Mouse (Mus musculus) MEL (cell line): ENCODE data around the gene Adgrf5. TPM values are rescaled to one million over a fixed set of nuclear protein-coding genes. Genes with fewer than 3 reads are reported as not detected.

Experiments used
- DNase-seq: peaks from one replicate; pipeline ENCODE4 v3.0.0; 2011; ENCODE audit warnings: low read depth, low spot score
- H3K27ac ChIP-seq: 2 replicates; pipeline ENCODE4 v1.5.1; 2012; ENCODE audit warnings: low read depth, mild to moderate bottlenecking, control low read depth, low read length, moderate library complexity; ENCODE audit not compliant: control insufficient read depth
- H3K27me3 ChIP-seq, 2 experiments: fragments of 150-350 bp in 1 of 2; sonication (generic) in 1 of 2; 2 replicates each; pipeline ENCODE4 v1.6.1; 2012; ENCODE audit warnings: low read length in 2 of 2, mild to moderate bottlenecking in 2 of 2, improper control_type of control experiment in 1 of 2, moderate library complexity in 1 of 2; ENCODE audit not compliant: insufficient read depth in 2 of 2, control insufficient read depth in 1 of 2
- H3K36me3 ChIP-seq, 2 experiments: 2 replicates each; pipeline ENCODE4 v1.6.1; 2012 to 2014; ENCODE audit warnings: low read length in 2 of 2, improper control_type of control experiment in 1 of 2, inconsistent platforms in 1 of 2, mild to moderate bottlenecking in 1 of 2; ENCODE audit not compliant: insufficient read depth in 2 of 2, control insufficient read depth in 1 of 2
- H3K4me1 ChIP-seq, 2 experiments: fragments of 150-350 bp in 1 of 2; sonication (generic) in 1 of 2; 2 replicates each; pipeline ENCODE4 v1.6.1; 2012; ENCODE audit warnings: low read length in 2 of 2, improper control_type of control experiment in 1 of 2, mild to moderate bottlenecking in 1 of 2; ENCODE audit not compliant: insufficient read depth in 2 of 2, control insufficient read depth in 1 of 2
- H3K4me3 ChIP-seq, 2 experiments: fragments of 150-350 bp in 1 of 2; sonication (generic) in 1 of 2; 2 replicates each; pipeline ENCODE4 v1.5.1; 2012; ENCODE audit warnings: low read depth in 2 of 2, low read length in 2 of 2, mild to moderate bottlenecking in 2 of 2, moderate library complexity in 2 of 2, control low read depth in 1 of 2, improper control_type of control experiment in 1 of 2; ENCODE audit not compliant: control insufficient read depth in 1 of 2, insufficient read depth in 1 of 2
- H3K79me2 ChIP-seq: 2 replicates; pipeline ENCODE4 v1.6.1; 2012; ENCODE audit warnings: mild to moderate bottlenecking, low read length, moderate library complexity; ENCODE audit not compliant: control insufficient read depth, poor library complexity, insufficient read depth
- H3K9ac ChIP-seq: 2 replicates; pipeline ENCODE4 v1.6.1; 2012; ENCODE audit warnings: low read depth, mild to moderate bottlenecking, control low read depth, low read length, moderate library complexity; ENCODE audit not compliant: control insufficient read depth, poor library complexity, severe bottlenecking
- H3K9me3 ChIP-seq: fragments of 150-350 bp; sonication (generic); replicated peaks from 2 replicates; pipeline ENCODE4 v1.6.1; 2012; ENCODE audit warnings: mild to moderate bottlenecking, low read length, improper control_type of control experiment, moderate library complexity; ENCODE audit not compliant: insufficient read depth
- BHLHE40 ChIP-seq: IDR thresholded peaks from 2 replicates; pipeline ENCODE4 v1.6.1; 2012; ENCODE audit warnings: low read depth, mild to moderate bottlenecking, inconsistent platforms, low read length, improper control_type of control experiment, borderline replicate concordance
- CHD1 ChIP-seq: IDR thresholded peaks from 2 replicates; pipeline ENCODE4 v1.6.1; 2012; ENCODE audit warnings: low read depth, mild to moderate bottlenecking, inconsistent platforms, low read length, improper control_type of control experiment
- E2F4 ChIP-seq: IDR thresholded peaks from 2 replicates; pipeline ENCODE4 v1.6.1; 2011; ENCODE audit warnings: low read depth, low read length, improper control_type of control experiment, borderline replicate concordance
- ELF1 ChIP-seq: IDR thresholded peaks from 2 replicates; pipeline ENCODE4 v1.6.1; 2014; ENCODE audit warnings: low read depth, mild to moderate bottlenecking, inconsistent platforms, low read length, improper control_type of control experiment, moderate library complexity
- EP300 ChIP-seq, 2 experiments: IDR thresholded peaks; 2 replicates each; pipeline ENCODE4 v1.6.1; 2011; ENCODE audit warnings: improper control_type of control experiment in 2 of 2, low read length in 2 of 2, low read depth in 1 of 2, mild to moderate bottlenecking in 1 of 2
- ETS1 ChIP-seq: IDR thresholded peaks from 2 replicates; pipeline ENCODE4 v1.6.1; 2012; ENCODE audit warnings: low read depth, mild to moderate bottlenecking, inconsistent platforms, low read length, improper control_type of control experiment, moderate library complexity
- GABPA ChIP-seq: IDR thresholded peaks from 2 replicates; pipeline ENCODE4 v1.6.1; 2012; ENCODE audit warnings: low read depth, mild to moderate bottlenecking, inconsistent platforms, low read length, improper control_type of control experiment, moderate library complexity
- GATA1 ChIP-seq: IDR thresholded peaks from 2 replicates; pipeline ENCODE4 v1.6.1; 2011; ENCODE audit warnings: low read depth, low read length, improper control_type of control experiment
- JUND ChIP-seq: IDR thresholded peaks from 2 replicates; pipeline ENCODE4 v1.6.1; 2011; ENCODE audit warnings: low read depth, mild to moderate bottlenecking, improper control_type of control experiment, low read length
- KAT2A ChIP-seq: conservative IDR thresholded peaks from 2 replicates; pipeline ENCODE4 v1.6.1; 2012; ENCODE audit warnings: low read depth, low read length, improper control_type of control experiment, inconsistent platforms
- MAFK ChIP-seq: IDR thresholded peaks from 2 replicates; pipeline ENCODE4 v1.6.1; 2011; ENCODE audit warnings: low read depth, mild to moderate bottlenecking, low read length, improper control_type of control experiment, borderline replicate concordance
- MAX ChIP-seq: IDR thresholded peaks from 2 replicates; pipeline ENCODE4 v1.6.1; 2011; ENCODE audit warnings: low read length, improper control_type of control experiment
- MEF2A ChIP-seq: IDR thresholded peaks from 2 replicates; pipeline ENCODE4 v1.6.1; 2014; ENCODE audit warnings: low read depth, mild to moderate bottlenecking, inconsistent platforms, low read length, improper control_type of control experiment; ENCODE audit not compliant: poor library complexity, insufficient replicate concordance, severe bottlenecking; ENCODE audit errors: extremely low read depth
- MXI1 ChIP-seq: IDR thresholded peaks from 2 replicates; pipeline ENCODE4 v1.6.1; 2011; ENCODE audit warnings: mild to moderate bottlenecking, low read depth, low read length, improper control_type of control experiment
- MYB ChIP-seq: IDR thresholded peaks from 2 replicates; pipeline ENCODE4 v1.6.1; 2011; ENCODE audit warnings: mild to moderate bottlenecking, low read depth, low read length, improper control_type of control experiment
- MYC ChIP-seq: IDR thresholded peaks from 2 replicates; pipeline ENCODE4 v1.6.1; 2011; ENCODE audit warnings: low read depth, mild to moderate bottlenecking, low read length, improper control_type of control experiment, moderate library complexity
- NELFE ChIP-seq: IDR thresholded peaks from 2 replicates; pipeline ENCODE4 v1.6.1; 2011; ENCODE audit warnings: low read depth, low read length, improper control_type of control experiment
- POLR2A ChIP-seq, 2 experiments: IDR thresholded peaks; 2 replicates each; pipeline ENCODE4 v1.6.1; 2011 to 2012; ENCODE audit warnings: low read length in 2 of 2, mild to moderate bottlenecking in 2 of 2, control low read depth in 1 of 2, improper control_type of control experiment in 1 of 2, low read depth in 1 of 2, moderate library complexity in 1 of 2; ENCODE audit not compliant: control insufficient read depth in 1 of 2, insufficient read depth in 1 of 2, poor library complexity in 1 of 2
- POLR2AphosphoS2 ChIP-seq: IDR thresholded peaks from 2 replicates; pipeline ENCODE4 v1.6.1; 2011; ENCODE audit warnings: low read length, improper control_type of control experiment
- POLR2AphosphoS5 ChIP-seq: IDR thresholded peaks from 2 replicates; pipeline ENCODE4 v1.6.1; 2012; ENCODE audit warnings: low read depth, borderline replicate concordance, mild to moderate bottlenecking, inconsistent platforms, low read length, moderate library complexity, mixed read lengths
- RCOR1 ChIP-seq: IDR thresholded peaks from 2 replicates; pipeline ENCODE4 v1.6.1; 2012; ENCODE audit warnings: low read depth, mild to moderate bottlenecking, inconsistent platforms, low read length, improper control_type of control experiment
- SIN3A ChIP-seq: IDR thresholded peaks from 2 replicates; pipeline ENCODE4 v1.6.1; 2012; ENCODE audit warnings: low read length, improper control_type of control experiment, inconsistent platforms
- SMC3 ChIP-seq: IDR thresholded peaks from 2 replicates; pipeline ENCODE4 v1.6.1; 2011; ENCODE audit warnings: low read depth, low read length, improper control_type of control experiment
- TBP ChIP-seq: IDR thresholded peaks from 2 replicates; pipeline ENCODE4 v1.8.0; 2011; ENCODE audit warnings: low read depth, low read length, improper control_type of control experiment
- TCF12 ChIP-seq: IDR thresholded peaks from 2 replicates; pipeline ENCODE4 v1.6.1; 2014; ENCODE audit warnings: low read depth, mild to moderate bottlenecking, inconsistent platforms, low read length, improper control_type of control experiment, moderate library complexity
- UBTF ChIP-seq: IDR thresholded peaks from 2 replicates; pipeline ENCODE4 v1.6.1; 2012; ENCODE audit warnings: low read depth, mild to moderate bottlenecking, inconsistent platforms, low read length, improper control_type of control experiment, moderate library complexity, borderline replicate concordance; ENCODE audit not compliant: insufficient read depth
- ZC3H11A ChIP-seq: IDR thresholded peaks from 2 replicates; pipeline ENCODE4 v1.6.1; 2012; ENCODE audit warnings: low read depth, mild to moderate bottlenecking, inconsistent platforms, low read length, improper control_type of control experiment
- ZMIZ1 ChIP-seq: IDR thresholded peaks from 2 replicates; pipeline ENCODE4 v1.6.1; 2012; ENCODE audit warnings: low read depth, mild to moderate bottlenecking, inconsistent platforms, low read length, improper control_type of control experiment, moderate library complexity
- ZNF384 ChIP-seq: IDR thresholded peaks from 2 replicates; pipeline ENCODE4 v1.6.1; 2012; ENCODE audit warnings: low read depth, mild to moderate bottlenecking, inconsistent platforms, low read length, improper control_type of control experiment
- polyA plus RNA-seq, 2 experiments: library from polyadenylated mRNA; stranded (reverse) in 1 of 2; unstranded in 1 of 2; fragments of >175 nt in 1 of 2; fragments of >200 nt in 1 of 2; gene quantifications; 2 replicates each; pipeline versions ENCODE4 v1.2.1 to v1.2.4; 2012; ENCODE audit warnings: low replicate concordance in 2 of 2, low read depth in 1 of 2; ENCODE audit not compliant: insufficient read length in 2 of 2, insufficient read depth in 1 of 2, missing spikeins in 1 of 2
- total RNA-seq: library from RNA; depleted of rRNA; stranded (reverse); fragments of 300-350 nt; gene quantifications from 2 replicates; pipeline ENCODE4 v1.2.3, GENCODE M21; 2012

Gene Adgrf5
- total and polyA plus RNA-seq, 3 experiments: not detected

GRCm38 (mm10) chr17:43434485-43434884 is 74.2 kb downstream of the Adgrf5 start:
- no peak for TF ChIP-seq POLR2A (IDR thresholded peaks at IDR 0.05; ENCODE audit: control insufficient read depth in 1 of 2, insufficient read depth in 1 of 2, low read depth in 1 of 2, low read length in 2 of 2, poor library complexity in 1 of 2)
- no peak for TF ChIP-seq UBTF
- no peak for TF ChIP-seq JUND
- no peak for TF ChIP-seq GABPA
- no peak for TF ChIP-seq MEF2A
- no peak for TF ChIP-seq KAT2A
- no peak for TF ChIP-seq POLR2AphosphoS5
- TF ChIP-seq CHD1: no peak
- no peak for TF ChIP-seq MAFK
- no peak for TF ChIP-seq MAX
- TF ChIP-seq EP300 (IDR thresholded peaks at IDR 0.05; ENCODE audit: low read depth in 1 of 2, low read length in 2 of 2): no peak
- no peak for TF ChIP-seq MYB
- no peak for TF ChIP-seq ZMIZ1
- no peak for TF ChIP-seq SMC3
- no peak for TF ChIP-seq TBP
- TF ChIP-seq ELF1: no peak
- TF ChIP-seq ZNF384: no peak
- TF ChIP-seq ZC3H11A: no peak
- TF ChIP-seq MYC: no peak
- no peak for TF ChIP-seq POLR2AphosphoS2
- H3K79me2 ChIP-seq: no peaks in the 10 kb centered on the region
- no peaks in the 10 kb centered on the region for H3K4me1 ChIP-seq
- no peak overlapping the region for H3K9ac ChIP-seq
- H3K27me3 ChIP-seq: no peaks in the 10 kb centered on the region
- DNase-seq: no peak
- no peak overlapping the region for H3K27ac ChIP-seq
- no peak overlapping the region for H3K4me3 ChIP-seq
- no peaks in the 10 kb centered on the region for H3K36me3 ChIP-seq
- no peaks in the 10 kb centered on the region for H3K9me3 ChIP-seq

DNA sequence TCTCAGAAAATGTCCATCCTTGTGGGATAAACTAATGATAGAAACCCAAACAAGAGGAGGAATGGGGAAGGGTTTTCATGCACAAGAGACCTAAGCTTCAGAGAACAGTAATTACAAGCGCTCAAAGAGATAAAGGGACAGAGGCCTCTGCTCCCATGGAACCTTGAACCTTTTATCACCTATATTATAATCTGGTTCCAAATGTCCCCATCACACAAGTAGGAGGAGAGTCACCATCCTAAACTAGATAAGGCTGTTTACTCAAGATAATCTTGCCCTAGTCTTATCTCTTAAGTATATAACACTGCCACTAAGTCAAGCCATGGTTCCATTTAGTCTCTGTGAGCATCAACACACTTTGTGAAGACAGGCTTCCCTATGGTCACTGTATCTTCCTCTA is 91.0 kb downstream of the Adgrf5 start:
- no peaks in the 10 kb centered on the region for H3K4me1 ChIP-seq
- H3K9ac ChIP-seq: no peak overlapping the region
- no peaks in the 10 kb centered on the region for H3K9me3 ChIP-seq
- TF ChIP-seq TBP: no peak
- no peak for TF ChIP-seq UBTF
- TF ChIP-seq E2F4: no peak
- no peak for TF ChIP-seq POLR2AphosphoS2
- TF ChIP-seq GATA1: no peak
- no peak for TF ChIP-seq ETS1
- TF ChIP-seq TCF12: no peak
- no peak for TF ChIP-seq NELFE
- TF ChIP-seq MXI1: no peak
- no peak for TF ChIP-seq BHLHE40
- TF ChIP-seq ZNF384: no peak
- no peak for TF ChIP-seq JUND
- no peak for TF ChIP-seq RCOR1
- no peak for TF ChIP-seq MEF2A
- no peak for TF ChIP-seq MAFK
- TF ChIP-seq SIN3A: no peak
- no peak overlapping the region for H3K4me3 ChIP-seq
- no peaks in the 10 kb centered on the region for H3K79me2 ChIP-seq
- H3K27me3 ChIP-seq: no peaks in the 10 kb centered on the region
- no peak for DNase-seq
- no peak overlapping the region for H3K27ac ChIP-seq
- no peaks in the 10 kb centered on the region for H3K36me3 ChIP-seq
